Mouse (Mus musculus): ENCODE data around the gene Ap1g2. TPM values are rescaled to one million over a fixed set of nuclear protein-coding genes. Genes with fewer than 3 reads are reported as not detected.

The Ap1g2 gene
- 32.0 and 38.3 TPM in 2 replicates for polyA plus RNA-seq (2015; fragmentation: Nextera tagmentation; extraction: Ambion mirVana)

DNA sequence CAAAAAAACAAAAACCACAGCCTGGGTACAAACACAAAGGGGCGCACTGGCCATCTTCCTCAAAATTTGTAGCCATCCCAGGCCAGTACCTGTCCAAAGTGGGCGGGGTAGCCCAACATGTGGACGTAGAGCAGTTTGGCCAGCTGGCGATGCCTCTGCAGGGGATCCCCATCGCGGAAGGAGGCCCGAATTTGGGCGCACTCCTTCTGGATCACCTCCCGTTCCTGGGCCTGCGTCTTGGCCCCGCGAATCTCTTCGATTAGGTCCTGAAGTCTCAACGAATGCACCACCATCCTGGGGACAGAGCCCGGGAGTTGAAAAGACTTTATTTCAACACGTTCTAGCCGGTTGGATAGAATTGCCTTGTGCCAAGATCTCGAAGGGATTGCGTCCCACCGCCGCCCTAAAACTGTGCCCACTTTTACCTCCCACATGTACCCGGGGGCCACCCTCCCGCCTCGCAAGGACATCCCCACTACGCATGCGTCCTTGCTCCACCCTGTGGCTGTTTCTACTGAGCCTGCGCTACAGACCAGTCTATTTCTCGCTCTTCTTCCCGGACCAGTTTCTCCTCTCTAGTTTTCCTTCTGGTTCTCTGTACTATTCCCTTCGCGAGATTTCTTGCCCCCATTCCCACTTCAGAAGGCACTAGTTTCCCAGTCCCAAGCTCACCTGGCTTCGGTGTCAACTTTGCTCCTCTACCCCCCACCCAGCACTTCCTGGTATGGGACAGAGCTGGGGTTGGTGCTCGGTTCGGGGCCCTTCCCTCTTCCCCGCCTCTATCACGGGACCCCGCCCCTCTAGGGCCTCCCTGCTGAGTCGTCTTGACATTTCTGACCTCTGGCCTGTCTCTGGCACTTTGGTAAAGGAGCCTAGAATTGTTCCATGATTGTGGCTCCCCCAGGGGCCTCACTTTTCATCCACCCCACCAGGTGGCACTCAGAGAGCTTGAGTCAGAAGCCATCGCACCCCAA lies at the start of gene Ap1g2:
Ap1g2 (minus strand) TSS at position 758 of the 974 bp plus-strand sequence.
- DNase-seq (ENCODE audit: low spot score), result peak; percentile 83

DNA sequence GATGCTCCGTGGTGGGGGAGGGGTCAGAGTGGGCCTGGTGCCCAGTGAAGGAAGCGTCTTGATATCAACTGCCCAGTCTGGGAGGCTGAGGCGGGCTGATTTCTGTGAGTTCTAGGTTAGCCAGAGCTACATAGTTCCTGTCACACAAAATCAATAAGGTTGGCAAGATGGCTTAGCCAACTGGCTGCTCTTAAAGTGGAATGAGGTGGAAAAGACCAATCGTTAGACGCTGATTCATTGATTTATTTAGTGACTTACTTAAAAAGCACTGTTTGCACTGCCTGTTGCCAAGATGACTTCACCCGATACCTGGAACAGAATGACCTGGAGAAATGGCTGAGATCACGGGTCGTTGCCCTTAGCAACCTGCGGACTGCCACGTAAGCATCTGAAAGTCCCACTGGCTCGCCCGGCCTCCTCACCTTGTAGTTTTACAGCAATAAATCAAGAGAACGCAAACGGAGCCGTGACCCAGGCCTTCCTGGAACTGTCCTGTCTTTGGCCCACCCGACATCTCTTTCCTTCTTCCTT lies 46.6 kb upstream of the Ap1g2 start:
- no peak for DNase-seq (ENCODE audit: low spot score)

DNA sequence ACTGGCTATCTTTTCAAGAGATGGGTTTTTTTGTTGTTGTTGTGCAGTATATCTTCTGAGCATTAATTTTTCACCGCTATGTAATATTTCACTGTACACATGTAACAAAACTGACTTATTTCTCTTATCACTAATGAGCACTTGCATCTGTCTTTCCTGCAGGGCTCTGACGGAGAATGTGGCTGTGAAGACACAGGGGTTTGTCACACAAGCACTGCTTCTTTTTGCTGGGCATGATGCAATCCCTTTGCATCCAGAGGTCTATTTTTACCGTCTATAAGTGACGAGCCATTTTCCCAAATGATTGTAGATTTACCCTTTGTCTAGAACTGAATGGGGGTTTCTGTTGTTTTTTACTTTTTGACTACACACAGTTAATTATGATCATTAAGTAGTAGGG lies 45.8 kb upstream of the Ap1g2 start:
- no peak for DNase-seq (ENCODE audit: low spot score)

DNA sequence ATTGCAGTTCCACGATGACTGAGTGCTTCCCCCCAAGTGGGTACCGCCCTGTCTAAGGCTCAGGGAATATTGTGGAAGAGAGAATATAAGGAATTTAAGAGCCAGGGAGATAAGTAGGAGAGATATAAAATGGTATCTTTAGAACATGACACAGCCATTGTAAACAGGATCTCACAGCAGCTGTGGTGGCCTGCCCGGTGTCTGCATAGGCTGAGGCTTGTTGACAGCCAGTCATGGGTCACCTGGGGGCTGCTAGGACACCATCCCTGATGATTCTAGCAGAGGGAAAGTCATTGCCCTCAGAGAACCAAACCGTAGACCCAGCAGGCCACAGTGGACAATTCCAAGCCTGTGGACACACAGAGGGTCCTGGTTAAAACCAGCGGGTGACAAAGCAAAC lies 44.6 kb upstream of the Ap1g2 start:
- DNase-seq (ENCODE audit: low spot score), result no peak

DNA sequence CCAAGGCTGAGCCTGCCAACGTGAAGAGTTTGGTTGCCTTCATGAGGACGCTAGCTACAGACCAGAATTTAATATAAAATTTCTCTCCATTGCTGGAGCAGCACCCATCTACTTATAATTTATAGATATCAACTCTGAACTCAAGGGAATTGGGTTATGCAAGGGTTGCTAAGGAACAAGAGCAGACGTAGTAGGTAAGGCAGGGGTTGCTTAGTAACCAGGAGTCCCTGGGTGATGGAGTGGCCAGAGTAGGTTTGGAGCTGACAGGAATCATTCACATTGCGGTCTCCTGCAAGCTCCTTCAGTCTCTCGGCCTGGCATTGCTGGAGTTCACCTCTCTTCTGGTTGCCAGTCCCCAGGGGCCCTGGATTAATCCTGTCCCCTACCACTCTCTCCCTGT lies 42.6 kb upstream of the Ap1g2 start:
- no peak for DNase-seq (ENCODE audit: low spot score)

DNA sequence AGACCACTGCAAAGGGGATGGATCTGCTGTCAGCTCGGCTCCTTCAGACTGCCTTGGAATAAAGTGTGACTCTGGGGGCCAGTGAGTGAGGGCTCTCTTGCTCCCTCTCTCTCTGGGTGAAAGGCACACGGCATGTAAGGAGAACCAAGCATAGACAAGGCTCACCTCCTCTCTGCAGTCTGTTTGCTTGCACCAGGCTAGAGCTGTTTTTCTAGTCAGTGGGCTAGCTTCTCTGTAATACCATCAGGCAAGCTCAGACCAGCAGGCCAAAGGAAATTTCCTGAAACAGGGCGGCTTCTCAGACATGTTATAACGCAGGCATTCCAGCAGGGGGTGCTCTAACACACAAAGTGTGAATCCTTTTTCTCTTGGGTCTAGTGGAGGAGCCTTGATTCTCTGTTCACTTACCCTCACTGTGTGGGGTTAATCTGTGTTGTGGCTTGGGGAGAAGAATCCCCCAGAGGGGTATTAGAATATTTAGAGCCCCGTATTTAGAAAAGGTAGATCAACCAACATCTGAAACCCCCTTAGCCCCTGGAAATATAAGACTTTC lies 42.0 kb upstream of the Ap1g2 start:
- peak; percentile 54 for DNase-seq (ENCODE audit: low spot score)

DNA sequence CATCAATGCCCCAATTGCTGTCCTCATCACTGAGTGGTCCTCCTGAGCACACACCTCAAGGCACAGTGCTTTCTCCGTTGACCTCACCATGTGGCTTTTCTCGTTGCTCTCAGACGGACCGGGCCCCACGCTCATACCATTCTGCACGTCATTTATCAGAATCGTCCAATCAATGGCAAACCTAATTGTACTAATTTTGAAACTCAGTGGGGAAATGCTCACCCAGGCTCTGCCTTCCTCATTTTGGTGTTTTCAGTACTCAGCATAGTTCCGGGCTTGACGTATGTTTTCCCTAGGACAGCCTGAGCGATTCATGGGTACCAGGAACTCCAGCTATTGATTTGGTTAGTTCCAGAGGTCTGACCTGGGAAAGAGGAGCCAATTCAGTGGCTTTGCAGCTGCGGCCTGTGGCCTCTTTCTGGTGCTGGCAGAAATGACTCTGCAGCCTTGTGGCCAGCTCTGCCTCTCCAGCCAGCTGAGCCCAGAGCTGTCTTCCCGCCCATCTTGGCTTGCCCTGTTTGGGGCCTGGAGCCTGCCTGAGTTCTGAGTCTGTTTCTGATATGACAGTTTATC lies 40.5 kb upstream of the Ap1g2 start:
- no peak for DNase-seq (ENCODE audit: low spot score)

DNA sequence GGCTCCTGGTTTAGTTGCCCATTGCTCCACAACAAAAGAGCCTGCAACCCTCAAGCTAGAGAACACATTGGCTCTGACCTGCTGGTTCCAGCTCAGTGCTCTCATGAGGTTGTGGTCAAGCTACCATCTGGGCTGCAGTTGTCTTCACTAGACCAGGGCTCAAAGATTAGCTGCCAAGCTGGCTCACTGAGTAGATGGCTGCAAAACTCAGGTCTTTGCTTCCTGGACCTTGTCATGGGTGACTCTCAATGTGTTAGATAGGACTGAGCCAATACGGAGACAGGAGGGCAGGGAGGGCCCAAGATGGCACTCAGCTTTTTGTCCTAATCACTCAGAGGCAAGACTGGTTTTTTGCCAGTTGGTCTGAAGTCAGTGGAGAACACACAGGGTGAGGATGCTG lies 39.9 kb upstream of the Ap1g2 start:
- no peak for DNase-seq (ENCODE audit: low spot score)

DNA sequence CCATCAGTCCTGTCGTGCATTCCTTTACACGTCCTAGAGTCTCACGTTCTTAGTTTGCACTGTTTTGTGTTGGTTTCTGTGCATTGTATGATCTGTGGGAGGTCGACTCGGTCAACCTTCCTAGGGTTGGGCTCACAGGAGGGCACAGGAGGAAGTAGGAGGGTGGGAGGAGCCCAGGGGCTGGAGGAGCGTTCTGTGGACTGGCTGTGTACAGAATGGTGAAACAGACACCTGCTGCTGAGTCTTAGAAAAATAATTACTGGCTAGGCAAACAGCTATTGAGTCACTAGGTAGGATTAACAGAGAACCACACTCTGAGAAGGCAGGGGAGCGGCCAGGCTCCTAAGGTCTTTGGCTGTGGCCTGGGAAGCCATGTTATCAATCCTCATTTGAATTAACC lies 32.9 kb upstream of the Ap1g2 start:
- DNase-seq (ENCODE audit: low spot score), result no peak

DNA sequence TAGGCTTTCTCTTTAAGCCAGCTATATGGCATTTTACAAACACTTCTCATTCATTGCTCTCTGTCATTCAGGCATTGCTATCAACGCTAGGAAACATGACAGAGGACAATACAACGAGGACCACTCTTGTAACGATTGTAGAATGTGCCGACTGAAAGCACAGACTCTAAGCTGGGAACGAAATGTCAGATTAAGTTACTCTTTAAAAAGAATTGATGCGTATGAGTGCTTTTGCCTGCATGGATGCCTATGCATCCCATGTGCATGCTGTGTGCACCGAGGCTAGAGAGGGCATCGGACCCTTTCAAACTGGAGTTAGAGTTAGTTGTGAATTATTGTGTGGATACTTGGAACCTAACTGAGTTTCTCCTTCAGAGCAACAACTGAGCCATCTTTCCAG lies 29.3 kb upstream of the Ap1g2 start:
- no peak for DNase-seq (ENCODE audit: low spot score)

DNA sequence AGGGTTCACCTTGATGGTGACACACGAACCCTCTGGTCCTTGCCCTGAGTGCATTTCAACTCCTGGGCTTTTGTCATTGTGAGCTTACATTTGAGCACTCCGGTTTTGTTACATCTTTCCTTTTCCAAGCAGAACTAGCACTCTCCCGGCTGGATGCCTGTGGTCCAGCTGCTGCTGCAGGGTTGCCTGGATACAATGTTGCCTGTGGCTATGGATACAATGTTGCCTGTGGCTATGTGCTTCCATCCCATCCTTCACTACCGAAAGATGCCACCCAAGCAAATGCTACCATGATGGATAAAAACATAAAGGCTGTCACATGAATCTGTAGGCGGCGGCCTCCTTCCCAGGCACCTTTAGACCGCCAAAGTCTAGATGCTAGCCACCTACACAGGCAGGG lies 20.1 kb upstream of the Ap1g2 start:
- DNase-seq (ENCODE audit: low spot score), result no peak

DNA sequence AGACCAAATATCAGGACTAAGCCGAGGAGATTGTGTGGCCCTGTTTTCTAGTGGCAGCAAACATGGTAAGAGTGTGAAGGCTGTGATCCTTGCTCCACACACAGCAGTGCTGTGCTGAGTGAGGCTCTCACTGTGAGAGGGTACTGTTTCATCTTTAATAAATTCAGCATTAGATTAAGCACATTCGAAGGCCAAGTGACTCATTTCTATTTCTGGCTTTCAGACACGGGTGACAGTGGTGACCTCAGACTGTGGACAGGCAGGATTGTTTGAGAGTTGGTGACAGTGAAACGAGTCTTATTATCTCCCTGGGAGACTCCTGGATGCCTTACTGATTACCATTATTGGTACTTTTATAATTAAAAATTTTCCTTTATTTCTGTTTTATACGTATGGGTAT lies 19.3 kb upstream of the Ap1g2 start:
- no peak for DNase-seq (ENCODE audit: low spot score)

DNA sequence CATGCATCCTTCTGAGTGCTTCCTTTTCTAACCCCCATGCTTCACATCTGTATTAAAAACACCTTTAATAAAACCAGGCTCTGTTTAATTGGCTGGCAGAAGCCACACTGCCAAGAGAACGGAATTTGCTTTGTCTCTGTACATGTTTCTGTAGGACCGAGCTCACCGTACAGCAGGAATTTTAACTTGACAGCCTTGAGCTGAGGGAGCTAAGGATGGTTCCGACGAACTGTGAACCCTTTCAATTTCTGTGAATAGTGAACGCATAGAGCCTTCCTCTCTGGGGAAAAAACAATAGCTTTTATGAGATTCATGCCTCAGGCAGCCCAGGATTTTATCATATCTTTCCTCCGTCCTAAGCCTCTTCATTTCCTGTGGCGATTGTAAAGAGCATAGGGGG lies 16.0 kb upstream of the Ap1g2 start:
- no peak for DNase-seq (ENCODE audit: low spot score)

DNA sequence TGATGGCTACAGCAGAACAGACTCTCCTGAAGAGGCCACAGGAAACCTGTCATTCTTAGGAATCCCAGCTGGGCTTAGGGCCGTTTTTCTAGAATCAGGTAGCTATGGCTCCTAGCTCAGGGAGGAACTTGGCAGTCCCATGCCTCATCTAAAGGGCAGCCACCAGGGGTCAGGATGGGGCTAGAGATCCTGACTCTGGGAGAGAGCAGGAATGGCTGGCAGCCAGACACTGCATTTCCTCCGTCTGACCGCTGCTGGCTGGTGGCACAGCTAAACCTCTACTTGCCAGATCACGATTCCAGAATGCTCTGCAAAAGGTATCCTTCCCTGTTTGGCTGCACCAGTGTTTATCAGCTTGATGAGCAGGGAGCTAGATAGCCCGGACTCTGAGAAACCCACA lies 15.6 kb upstream of the Ap1g2 start:
- peak; percentile 15 for DNase-seq (ENCODE audit: low spot score)

DNA sequence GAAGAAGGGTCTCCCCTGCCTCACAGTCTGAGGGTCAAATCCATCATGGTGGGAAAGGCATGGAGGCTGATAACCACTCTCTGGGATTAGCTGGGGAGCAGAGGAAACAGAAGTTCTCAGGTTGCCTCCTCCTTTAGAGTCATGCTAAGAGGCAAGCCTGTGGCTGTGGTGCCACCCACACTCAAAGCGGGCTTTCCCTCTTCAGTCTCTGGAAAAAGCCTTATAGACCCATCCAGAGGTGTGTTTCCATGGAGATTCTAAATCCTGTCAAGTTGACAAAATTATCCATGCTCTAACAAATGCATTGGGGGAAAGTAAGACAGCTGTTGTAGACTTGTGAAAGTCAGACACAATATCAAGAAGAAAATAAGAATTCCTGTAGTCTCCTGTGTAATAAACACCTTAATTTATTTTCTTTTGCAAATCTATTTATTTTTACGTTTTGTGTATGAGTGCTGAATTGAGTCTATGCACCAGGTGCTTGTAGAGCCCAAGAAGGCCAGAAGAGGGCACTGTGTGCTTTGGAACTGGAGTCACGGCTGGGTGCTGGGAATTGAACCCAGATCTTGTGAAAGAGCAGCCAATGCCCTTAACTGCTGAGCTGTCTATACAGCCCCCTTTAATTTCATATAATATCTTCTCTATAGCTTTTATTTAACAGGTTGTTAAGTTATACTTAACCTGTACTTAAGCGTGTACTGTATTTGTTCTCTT lies 13.2 kb upstream of the Ap1g2 start:
- DNase-seq (ENCODE audit: low spot score), result no peak

DNA sequence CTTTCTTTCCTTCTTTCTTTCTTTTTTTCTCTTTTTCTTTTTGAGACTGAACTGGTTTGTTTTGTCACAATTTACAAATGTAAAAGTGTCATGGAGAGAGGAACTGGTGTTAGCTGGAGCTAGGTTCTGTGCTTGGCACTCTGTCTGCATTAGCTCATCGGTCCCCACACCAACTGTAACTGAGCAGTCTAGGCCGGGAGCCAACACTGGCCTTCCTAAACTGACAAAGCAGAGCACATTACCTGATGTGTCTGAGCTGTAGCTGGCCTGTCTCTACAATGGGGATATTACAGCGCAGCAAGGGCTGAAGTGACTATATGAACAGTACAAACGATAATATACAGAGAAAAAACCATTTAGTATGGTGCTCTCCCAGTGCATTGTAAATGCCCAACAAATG lies 12.5 kb upstream of the Ap1g2 start:
- no peak for DNase-seq (ENCODE audit: low spot score)

DNA sequence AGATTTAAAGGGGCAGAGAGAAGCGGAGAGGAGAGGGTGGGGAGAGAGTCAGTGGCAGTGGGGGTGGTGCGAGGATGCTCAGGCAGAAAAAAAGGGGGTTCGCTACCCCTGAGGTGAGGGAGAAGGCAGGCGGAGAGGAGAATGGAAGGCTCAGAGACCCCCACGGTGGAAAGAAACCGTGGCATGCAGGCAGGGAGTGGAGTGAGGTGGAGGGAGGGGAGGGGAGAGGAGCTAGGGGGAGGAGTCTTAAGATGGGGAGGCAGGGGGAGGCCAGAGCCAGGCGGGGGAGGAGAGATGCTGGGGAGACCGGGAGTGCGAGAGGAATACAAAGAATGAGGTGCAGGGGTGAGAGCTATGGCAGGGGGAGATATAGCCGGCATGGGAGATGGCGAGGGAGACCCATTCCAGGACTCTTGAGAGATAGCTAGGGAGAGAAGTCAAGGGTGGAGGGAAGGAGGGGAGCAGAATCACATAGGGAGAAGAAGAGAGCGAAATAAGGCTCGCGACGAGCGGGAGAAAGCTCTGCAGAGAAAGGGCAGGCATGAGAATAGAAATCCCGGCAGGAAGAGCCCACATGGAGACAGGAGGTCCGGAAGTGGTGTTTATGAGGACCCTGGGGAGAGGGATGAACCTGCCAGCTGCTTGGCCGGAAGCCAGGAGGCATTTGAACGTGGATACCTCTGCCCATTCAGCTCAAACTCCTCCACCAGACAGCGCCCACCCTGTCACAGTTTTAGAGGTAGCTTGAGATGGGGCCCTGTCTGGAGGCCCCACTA lies 10.2 kb upstream of the Ap1g2 start, which contains the start of gene Jph4:
Jph4 (minus strand) TSS at position 511 of the 776 bp plus-strand sequence.
- no peak for DNase-seq (ENCODE audit: low spot score)

DNA sequence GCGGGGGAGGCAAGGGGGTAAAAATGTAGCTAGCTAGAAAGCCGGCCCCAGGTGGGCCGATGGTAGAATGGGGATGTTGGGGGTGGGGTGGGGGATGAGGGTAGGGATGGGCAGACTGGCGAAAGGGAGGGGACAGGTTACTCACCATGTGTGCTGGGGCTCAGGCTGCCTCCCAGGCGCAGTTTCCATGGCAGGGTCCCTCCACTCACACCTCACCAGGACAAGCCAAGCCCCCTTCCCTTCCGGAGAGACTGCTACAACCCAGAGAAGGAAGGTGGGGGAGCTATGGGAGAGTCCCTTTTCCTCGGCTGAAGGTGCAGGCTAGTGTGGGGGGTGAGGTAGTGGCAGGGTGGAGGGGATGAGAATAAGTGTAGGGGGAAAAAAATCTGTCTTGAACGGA lies 9.5 kb upstream of the Ap1g2 start:
- no peak for DNase-seq (ENCODE audit: low spot score)

DNA sequence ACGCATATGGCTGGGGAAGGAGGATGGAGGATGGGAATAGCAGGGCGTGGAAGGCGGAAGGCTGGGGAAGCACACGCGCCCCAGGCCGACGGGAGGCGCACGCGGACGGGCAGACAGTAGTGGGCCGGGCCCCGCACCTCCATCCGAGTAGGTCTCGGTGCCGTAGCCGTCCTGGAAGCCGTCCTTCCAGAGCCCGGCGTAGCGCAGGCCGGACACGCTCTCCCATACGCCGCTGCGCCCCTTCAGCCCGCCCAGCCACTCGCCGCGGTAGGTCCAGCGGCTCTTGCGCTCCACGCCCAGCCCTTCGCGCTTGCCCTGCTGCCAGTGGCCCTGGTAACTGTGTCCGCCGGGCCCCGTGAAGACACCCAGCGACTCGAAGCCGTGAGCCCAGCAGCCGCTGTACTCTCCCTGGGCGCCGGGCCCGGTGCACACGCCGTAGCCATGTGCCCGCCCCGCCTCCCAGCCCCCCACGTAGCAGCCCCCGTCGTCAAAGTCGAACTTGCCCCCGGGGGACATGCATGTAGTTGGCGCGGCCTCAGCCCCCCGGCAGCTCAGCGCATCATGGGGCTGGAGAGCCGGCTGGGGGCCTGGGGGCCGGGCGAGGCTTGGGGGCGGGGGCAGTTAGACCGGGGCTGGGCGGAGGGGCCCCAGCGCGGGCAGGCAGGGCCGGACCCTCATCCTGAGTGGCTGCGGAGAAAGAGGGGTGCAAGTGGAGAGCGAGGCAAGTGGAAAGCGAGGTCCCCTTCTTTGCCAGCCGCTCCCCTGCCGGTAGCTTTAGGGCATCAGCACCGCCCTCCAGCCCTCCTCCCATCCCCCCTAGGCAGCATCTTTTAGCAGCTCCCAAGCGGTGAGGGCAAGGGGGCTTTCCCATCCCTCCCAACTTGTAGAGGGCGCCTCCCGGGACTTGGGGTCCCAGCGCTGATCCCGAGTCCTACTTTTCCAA lies 8.6 kb upstream of the Ap1g2 start:
- DNase-seq (ENCODE audit: low spot score), result peak; percentile 20
